Mouse (Mus musculus): ENCODE measurements around the gene Krtap6-1.
"Not testable (repeated sequence)": the region's sequence is repeated elsewhere in the genome, so short reads cannot be mapped to it uniquely, and the experiment has no call there.

Gene Krtap6-1

GRCm38 (mm10) chr16:89031399-89031798 lies at the start of gene Krtap6-1:
Gene Krtap6-1, plus strand, starts transcription at chr16:89031699.
- not testable (repeated sequence) for DNase-seq (ENCODE audit: low read depth, low spot score)

DNA sequence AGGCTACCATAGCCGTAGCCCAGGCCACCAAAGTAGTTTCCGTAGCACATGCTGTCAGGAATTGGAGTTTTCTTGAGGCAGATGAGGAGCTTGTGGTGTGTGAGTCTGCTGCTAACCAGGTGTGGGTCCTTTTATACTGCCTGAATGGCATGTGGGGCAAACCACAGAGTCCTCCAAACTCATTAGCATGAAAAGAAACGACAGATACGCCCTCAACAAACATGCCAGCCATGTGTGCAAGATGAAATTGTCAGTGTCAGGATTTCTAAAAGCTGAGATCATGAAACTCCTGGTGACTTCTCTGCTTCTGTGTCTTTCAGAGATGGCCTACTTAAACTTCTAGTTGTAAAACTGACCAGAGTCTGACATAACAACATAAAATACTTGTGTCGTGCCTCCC lies 20.8 kb upstream of the Krtap6-1 start, which contains the start of gene Krtap22-2:
Gene Krtap22-2, minus strand, starts transcription at position 101 of the 400 bp plus-strand sequence.
- no peak for DNase-seq (ENCODE audit: low read depth, low spot score)

DNA sequence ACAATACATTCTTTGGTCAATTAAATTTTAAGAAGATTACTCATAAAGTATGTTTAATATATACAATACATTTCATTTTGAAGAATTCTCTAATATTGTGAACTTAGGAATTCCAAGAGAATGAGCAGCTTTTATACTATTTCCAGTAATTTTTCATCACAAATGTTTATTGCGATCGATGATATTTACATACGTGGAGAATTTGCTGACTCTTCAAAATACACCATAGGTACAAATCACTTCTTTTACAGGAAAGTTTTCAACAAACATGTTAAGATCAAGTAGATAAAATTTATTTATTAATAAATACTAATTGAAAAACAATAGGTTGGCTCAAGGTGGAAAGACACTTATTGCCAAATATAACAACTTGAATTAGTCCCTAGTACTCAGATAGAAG lies 17.5 kb upstream of the Krtap6-1 start:
- DNase-seq (ENCODE audit: low read depth, low spot score): no peak

DNA sequence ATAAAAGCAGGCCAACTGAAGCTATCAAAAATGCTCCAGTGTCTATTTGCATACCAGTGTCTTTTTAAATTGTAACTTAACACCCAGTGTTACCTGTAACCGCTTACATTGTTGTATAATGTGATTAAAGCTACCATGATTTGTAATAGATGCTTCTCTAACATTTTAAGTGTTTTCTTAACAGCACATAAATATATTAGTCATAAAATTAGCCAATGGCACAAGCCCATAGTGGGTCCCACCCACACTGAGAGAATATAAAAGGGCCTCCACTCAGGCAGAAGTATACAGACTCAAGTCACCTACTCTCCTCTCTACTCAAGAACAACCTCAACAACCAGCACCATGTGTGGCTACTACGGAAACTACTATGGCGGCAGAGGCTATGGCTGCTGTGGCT lies 16.5 kb upstream of the Krtap6-1 start, which contains the start of gene Gm10229:
Gene Gm10229, plus strand, starts transcription at position 301 of the 400 bp plus-strand sequence.
- DNase-seq (ENCODE audit: low read depth, low spot score): not testable (repeated sequence)

DNA sequence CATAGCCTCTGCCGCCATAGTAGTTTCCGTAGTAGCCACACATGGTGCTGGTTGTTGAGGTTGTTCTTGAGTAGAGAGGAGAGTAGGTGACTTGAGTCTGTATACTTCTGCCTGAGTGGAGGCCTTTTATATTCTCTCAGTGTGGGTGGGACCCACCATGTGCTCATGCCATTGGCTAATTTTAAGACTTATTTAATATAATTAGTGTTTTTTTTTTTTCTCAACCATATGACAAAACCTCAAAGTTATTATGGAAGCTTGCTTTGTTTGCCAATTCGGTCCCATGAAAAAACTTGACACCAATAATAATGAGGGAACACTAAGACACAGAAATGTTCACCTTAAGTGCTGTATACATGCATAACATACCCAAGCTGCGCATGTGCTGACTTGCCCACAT lies 9.9 kb downstream of the Krtap6-1 start, which contains the start of gene Gm10228:
Gene Gm10228, minus strand, starts transcription at position 101 of the 400 bp plus-strand sequence.
- DNase-seq (ENCODE audit: low read depth, low spot score): not testable (repeated sequence)

- DNase-seq (ENCODE audit: low read depth, low spot score): no peak
These were observed 16.3 kb downstream of the Krtap6-1 start, which contains the start of gene Krtap6-5 for GRCm38 (mm10) chr16:89047783-89048182. Gene Krtap6-5, minus strand, starts transcription at chr16:89047883.

DNA sequence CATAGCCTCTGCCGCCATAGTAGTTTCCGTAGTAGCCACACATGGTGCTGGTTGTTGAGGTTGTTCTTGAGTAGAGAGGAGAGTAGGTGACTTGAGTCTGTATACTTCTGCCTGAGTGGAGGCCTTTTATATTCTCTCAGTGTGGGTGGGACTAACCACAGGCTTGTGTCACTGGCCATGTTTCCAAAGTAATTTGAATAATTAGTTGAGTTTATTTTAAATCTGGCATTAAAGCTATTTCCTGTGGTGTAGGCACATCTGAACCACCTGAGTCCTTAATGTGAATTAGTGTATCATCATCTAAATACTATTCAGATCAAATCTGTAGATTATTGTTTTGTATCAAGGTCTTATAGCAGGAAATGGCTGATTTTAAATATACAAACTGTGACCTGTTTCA lies 32.4 kb downstream of the Krtap6-1 start, which contains the start of gene 1110025L11Rik:
Gene 1110025L11Rik, minus strand, starts transcription at position 101 of the 400 bp plus-strand sequence.
- not testable (repeated sequence) for DNase-seq (ENCODE audit: low read depth, low spot score)

DNA sequence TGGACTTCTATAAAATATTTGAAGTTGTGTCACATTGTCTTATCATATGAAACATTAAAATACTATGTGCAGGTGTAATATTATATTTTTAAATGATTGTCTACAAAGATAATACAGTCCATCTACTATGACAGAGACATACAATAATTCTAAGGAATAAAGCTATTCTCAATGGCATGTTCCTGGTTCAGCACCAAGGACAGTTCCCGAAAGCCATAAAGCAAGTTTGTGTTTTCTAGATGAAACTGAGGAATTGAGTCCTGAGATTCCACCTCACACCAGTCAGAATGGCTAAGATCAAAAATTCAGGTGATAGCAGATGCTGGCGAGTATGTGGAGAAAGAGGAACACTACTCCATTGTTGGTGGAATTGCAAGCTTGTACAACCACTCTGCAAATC lies 39.5 kb downstream of the Krtap6-1 start:
- not testable (repeated sequence) for DNase-seq (ENCODE audit: low read depth, low spot score)

All from skeletal muscle tissue, adult 2 months (tissue).